Comparison of ENCODE assay signal across 25 mouse cellular contexts in genomic region chr11:88966881-88967361, GRCm38 (mm10). TPM values are rescaled to one million over a fixed set of nuclear protein-coding genes. Genes with fewer than 3 reads are reported as not detected.
DNase-seq lines count a peak whose midpoint lies in the region; TF ChIP-seq lines count a peak whose summit lies in the region.
"Had no signal": no experiment of that assay in that cellular context is flagged by ENCODE, and none has a peak within 500 bp of the region (broad histone marks: within the 10 kb centered on the region; RNA-seq: fewer than 3 reads in every experiment).

Gene Elobl (minus strand): TSS chr11:88966931.

- H3K36me3 ChIP-seq in ES-Bruce4 (ENCODE audit: control insufficient read depth, insufficient read depth, low read length, poor library complexity, severe bottlenecking), result no peaks in the 10 kb centered on the region; the same call in 1 of the 2 replicates
- H3K36me3 ChIP-seq in forebrain, embryonic 10.5 days (replicated peaks), result no peaks in the 10 kb centered on the region
- H3K36me3 ChIP-seq: embryonic facial prominence, embryonic 10.5 days; embryonic facial prominence, embryonic 12.5 days; forebrain, embryonic 12.5 days had no signal

- peak within 1 kb of the TSS; percentile 18; the same call in 1 of the 2 replicates for H3K9ac ChIP-seq in ES-Bruce4 (ENCODE audit: low read depth, poor library complexity, severe bottlenecking)
- H3K9ac ChIP-seq: embryonic facial prominence, embryonic 12.5 days; forebrain, embryonic 12.5 days had no signal

- no peak for TF ChIP-seq POLR2A in ES-Bruce4 (IDR thresholded peaks at IDR 0.05; ENCODE audit: insufficient read depth, low read length)
- TF ChIP-seq POLR2A in embryonic fibroblast, embryonic 13.5 days (IDR thresholded peaks at IDR 0.05; ENCODE audit: low read depth, low read length), result no peak

- TF ChIP-seq EP300 in ES-Bruce4 (IDR thresholded peaks at IDR 0.05; ENCODE audit: insufficient read depth, low read depth, low read length), result no peak

- peak; percentile 26 for DNase-seq in adipocyte (ENCODE audit: low spot score)
- no peak for DNase-seq in embryo, embryonic 11 days
- no peak for DNase-seq in kidney, adult 18-20 months
- no peak for DNase-seq in forebrain, embryonic 10.5 days (ENCODE audit: extremely low spot score, low spot score)
- DNase-seq in layer of hippocampus, adult 9-11 months, result no peak
- DNase-seq: adrenal gland, adult 8-10 months; adrenal gland, postnatal 14 days; B cell, adult 2 months; cerebellum, adult 11-12 months; cerebellum, adult 2 months; cerebellum, adult 9-11 months; cerebellum, postnatal 14 days; cerebellum, postnatal 36 days; gastrocnemius, adult 2 months had no signal

- WGBS in forebrain, embryonic 10.5 days, result 84% methylated on average over 3 of the region's 3 CpGs

- no peak within 1 kb of the TSS for H3K4me3 ChIP-seq in ES-Bruce4 (ENCODE audit: low read depth, low read length)
- no peak within 1 kb of the TSS for H3K4me3 ChIP-seq in embryonic fibroblast, embryonic 13.5 days (ENCODE audit: insufficient read depth, low read length)
- H3K4me3 ChIP-seq in forebrain, embryonic 10.5 days, result no peak within 1 kb of the TSS
- H3K4me3 ChIP-seq: embryonic facial prominence, embryonic 10.5 days; embryonic facial prominence, embryonic 12.5 days; erythroblast, embryonic 14.5 days; forebrain, embryonic 12.5 days; gastrocnemius, adult 2 months had no signal

- no peaks in the 10 kb centered on the region for H3K9me3 ChIP-seq in ES-Bruce4 (replicated peaks; ENCODE audit: control insufficient read depth, insufficient read depth, low read length, poor library complexity, severe bottlenecking)
- no peaks in the 10 kb centered on the region for H3K9me3 ChIP-seq in forebrain, embryonic 10.5 days
- H3K9me3 ChIP-seq: embryonic facial prominence, embryonic 10.5 days; embryonic facial prominence, embryonic 12.5 days; forebrain, embryonic 12.5 days had no signal

- H3K27ac ChIP-seq in ES-Bruce4 (ENCODE audit: insufficient read depth, low read length), result peak within 1 kb of the TSS; percentile 64
- H3K27ac ChIP-seq in embryonic fibroblast, embryonic 13.5 days (ENCODE audit: insufficient read depth, low read length), result peak within 1 kb of the TSS; percentile 37; the same call in 1 of the 2 replicates
- H3K27ac ChIP-seq in forebrain, embryonic 10.5 days, result no peak within 1 kb of the TSS
- H3K27ac ChIP-seq: embryonic facial prominence, embryonic 10.5 days; embryonic facial prominence, embryonic 12.5 days; forebrain, embryonic 12.5 days; gastrocnemius, adult 2 months had no signal

- no peak for TF ChIP-seq CTCF in ES-Bruce4 (IDR thresholded peaks at IDR 0.05; ENCODE audit: low read depth, low read length)
- no peak for TF ChIP-seq CTCF in embryonic fibroblast, embryonic 13.5 days (IDR thresholded peaks at IDR 0.05; ENCODE audit: borderline replicate concordance, insufficient read depth, low read length)

- no peaks in the 10 kb centered on the region for H3K27me3 ChIP-seq in ES-Bruce4 (ENCODE audit: control insufficient read depth, insufficient read depth, low read length, poor library complexity, severe bottlenecking)
- H3K27me3 ChIP-seq in forebrain, embryonic 10.5 days (ENCODE audit: poor library complexity, severe bottlenecking), result no peaks in the 10 kb centered on the region
- H3K27me3 ChIP-seq: embryonic facial prominence, embryonic 12.5 days; forebrain, embryonic 12.5 days; Patski had no signal

- H3K4me1 ChIP-seq in ES-Bruce4 (ENCODE audit: control insufficient read depth, insufficient read depth, low read length), result no peaks in the 10 kb centered on the region
- no peaks in the 10 kb centered on the region for H3K4me1 ChIP-seq in embryonic fibroblast, embryonic 13.5 days (ENCODE audit: control insufficient read depth, insufficient read depth, low read length)
- no peaks in the 10 kb centered on the region for H3K4me1 ChIP-seq in forebrain, embryonic 10.5 days
- H3K4me1 ChIP-seq: embryonic facial prominence, embryonic 10.5 days; embryonic facial prominence, embryonic 12.5 days; forebrain, embryonic 12.5 days had no signal

RNA-seq across cellular contexts. Expression of gene Elobl, which starts in this region (rescaled TPM):
- 12.6 and 13.8 TPM in 2 replicates for polyA plus RNA-seq in ES-Bruce4 (2011; ENCODE audit: insufficient read depth, insufficient read length, low read depth, missing spikeins)
- 1.4 TPM in 1 of 2 replicates, not detected in the other for polyA plus RNA-seq in embryonic fibroblast, embryonic 13.5 days (2011; ENCODE audit: insufficient read length, low read depth, missing spikeins)
- polyA plus RNA-seq in forebrain, embryonic 10.5 days (2016; fragmentation: Nextera tagmentation; extraction: Ambion mirVana), result not detected in 2 replicates
- polyA plus RNA-seq: CD4-positive, CD25-positive, alpha-beta regulatory T cell, adult 4 months; cerebellum, adult 2 months; embryonic facial prominence, embryonic 10.5 days; embryonic facial prominence, embryonic 12.5 days; embryonic facial prominence, embryonic 14.5 days; erythroblast, embryonic 14.5 days; forebrain, embryonic 12.5 days; forebrain, embryonic 14.5 days; forebrain, embryonic 16.5 days had no signal
